Mouse (Mus musculus) stomach, embryonic 16.5 days (tissue): ENCODE results near the gene Cdk20. TPM values are rescaled to one million over a fixed set of nuclear protein-coding genes. Genes with fewer than 3 reads are reported as not detected.
"Not testable (repeated sequence)": the region's sequence is repeated elsewhere in the genome, so short reads cannot be mapped to it uniquely, and the experiment has no call there.

Experiments
- ATAC-seq: fragments of 200-750 bp; cut with Nextera tagmentation; 2 replicates; pipeline ENCODE4 v1.8.0; 2017; ENCODE audit warnings: moderate number of reproducible peaks, moderate TSS enrichment; ENCODE audit not compliant: insufficient read depth, low FRiP score
- H3K27ac ChIP-seq: fragments of 300-500 bp; sonication (generic); 2 replicates; pipeline ENCODE4 v1.5.1; 2014; ENCODE audit warnings: low read length
- H3K27me3 ChIP-seq: fragments of 300-500 bp; sonication (generic); 2 replicates; pipeline ENCODE4 v1.6.1; 2014; ENCODE audit warnings: low read length, control low read depth, mixed read lengths; ENCODE audit not compliant: control insufficient read depth, insufficient read depth
- H3K36me3 ChIP-seq: fragments of 300-500 bp; sonication (generic); 2 replicates; pipeline ENCODE4 v1.6.1; 2014; ENCODE audit warnings: low read length; ENCODE audit not compliant: control insufficient read depth, insufficient read depth
- H3K4me1 ChIP-seq: fragments of 300-500 bp; sonication (generic); 2 replicates; pipeline ENCODE4 v1.6.1; 2014; ENCODE audit warnings: low read length, control low read depth, mixed read lengths; ENCODE audit not compliant: control insufficient read depth, insufficient read depth
- H3K4me2 ChIP-seq: fragments of 300-500 bp; sonication (generic); 2 replicates; pipeline ENCODE4 v1.6.1; 2014; ENCODE audit warnings: low read depth, low read length, mixed read lengths
- H3K4me3 ChIP-seq: fragments of 300-500 bp; sonication (generic); replicated peaks from 2 replicates; pipeline ENCODE4 v1.5.1; 2014; ENCODE audit warnings: mild to moderate bottlenecking, low read length
- H3K9ac ChIP-seq: fragments of 300-500 bp; sonication (generic); 2 replicates; pipeline ENCODE4 v1.6.1; 2014; ENCODE audit warnings: low read length
- H3K9me3 ChIP-seq: fragments of 300-500 bp; sonication (generic); replicated peaks from 2 replicates; pipeline ENCODE4 v1.6.1; 2016; ENCODE audit warnings: low read length, control low read depth; ENCODE audit not compliant: control insufficient read depth
- WGBS: fragments of 180-500 bp; shearing (Covaris S2); extraction: QIAGEN DNeasy Blood & Tissue Kit; methylation state at CpG from one replicate; pipeline ENCODE4 v1.1.7; 2014; 5-methylcytosine and 5-hydroxymethylcytosine counted together
- polyA plus RNA-seq: library from polyadenylated mRNA; unstranded; fragments of >200 nt; fragmentation: Nextera tagmentation; extraction: Ambion mirVana; gene quantifications from 2 replicates; pipeline ENCODE4 v1.2.1, GENCODE M21; 2015

Gene Cdk20
- polyA plus RNA-seq, 1 experiment from 2014 or later = 10.1 TPM

- not testable (repeated sequence) for H3K4me3 ChIP-seq, H3K9ac ChIP-seq, H3K27me3 ChIP-seq, H3K9me3 ChIP-seq, H3K4me2 ChIP-seq, H3K4me1 ChIP-seq, H3K36me3 ChIP-seq, H3K27ac ChIP-seq
- ATAC-seq = peak; percentile 25; the same call in 1 of the 2 replicates
- 80% methylated on average over 19 of the region's 19 CpGs for WGBS
Observed at GRCm38 (mm10) chr13:64457225-64457978, 25.3 kb downstream of the Cdk20 start.

GRCm38 (mm10) chr13:64458181-64458580 lies 26.1 kb downstream of the Cdk20 start:
- H3K4me3 ChIP-seq = no peak overlapping the region
- no peak overlapping the region for H3K4me2 ChIP-seq
- H3K27me3 ChIP-seq = no peaks in the 10 kb centered on the region
- peaks cover 5% of the 10 kb centered on the region; the same call in 1 of the 2 replicates for H3K9me3 ChIP-seq
- H3K4me1 ChIP-seq = no peaks in the 10 kb centered on the region
- no peak overlapping the region for H3K27ac ChIP-seq
- WGBS = 86% methylated on average over 14 of the region's 14 CpGs
- H3K9ac ChIP-seq = no peak overlapping the region
- ATAC-seq = no peak
- no peaks in the 10 kb centered on the region for H3K36me3 ChIP-seq

GRCm38 (mm10) chr13:64462581-64462980 lies 30.5 kb downstream of the Cdk20 start:
- 77% methylated on average over 2 of the region's 2 CpGs for WGBS
- Histone ChIP-seq H3K9me3 (peaks cover 5% of the 10 kb centered on the region; the same call in 1 of the 2 replicates), H3K4me2 (no peak overlapping the region)

GRCm38 (mm10) chr13:64465166-64465565 lies 33.1 kb downstream of the Cdk20 start:
- Histone ChIP-seq H3K27me3 (no peaks in the 10 kb centered on the region), H3K9ac (no peak overlapping the region), H3K27ac (no peak overlapping the region), H3K4me1 (no peaks in the 10 kb centered on the region), H3K36me3 (no peaks in the 10 kb centered on the region), H3K9me3 (peaks cover 5% of the 10 kb centered on the region; the same call in 1 of the 2 replicates), H3K4me2 (no peak overlapping the region), H3K4me3 (no peak overlapping the region)
- no peak for ATAC-seq
- WGBS = 67% methylated on average over 9 of the region's 9 CpGs

More at GRCm38 (mm10) chr13:64462581-64462980, 30.5 kb downstream of the Cdk20 start:
- no peak for ATAC-seq
- H3K4me3 ChIP-seq = no peak overlapping the region
- H3K36me3 ChIP-seq = no peaks in the 10 kb centered on the region
- no peak overlapping the region for H3K27ac ChIP-seq
- H3K27me3 ChIP-seq = no peaks in the 10 kb centered on the region
- no peak overlapping the region for H3K9ac ChIP-seq
- no peaks in the 10 kb centered on the region for H3K4me1 ChIP-seq

GRCm38 (mm10) chr13:64467886-64468285 lies 35.8 kb downstream of the Cdk20 start:
- Histone ChIP-seq H3K36me3 (no peaks in the 10 kb centered on the region), H3K9ac (no peak overlapping the region), H3K4me3 (no peak overlapping the region), H3K9me3 (no peaks in the 10 kb centered on the region), H3K27me3 (no peaks in the 10 kb centered on the region), H3K4me2 (no peak overlapping the region), H3K27ac (no peak overlapping the region), H3K4me1 (no peaks in the 10 kb centered on the region)
- no peak for ATAC-seq
- WGBS = 60% methylated on average over 6 of the region's 6 CpGs

GRCm38 (mm10) chr13:64477968-64478367 lies 45.9 kb downstream of the Cdk20 start:
- Histone ChIP-seq H3K27me3 (no peaks in the 10 kb centered on the region), H3K9me3 (no peaks in the 10 kb centered on the region), H3K4me3 (no peak overlapping the region), H3K9ac (no peak overlapping the region), H3K4me2 (no peak overlapping the region), H3K4me1 (no peaks in the 10 kb centered on the region; the same call in 1 of the 2 replicates), H3K36me3 (no peaks in the 10 kb centered on the region), H3K27ac (no peak overlapping the region)
- WGBS = 52% methylated on average over 4 of the region's 4 CpGs
- ATAC-seq = no peak

- H3K27ac ChIP-seq = no peak overlapping the region
- ATAC-seq = no peak
- no peak overlapping the region for H3K4me2 ChIP-seq
- no peaks in the 10 kb centered on the region for H3K27me3 ChIP-seq
- WGBS = 33% methylated on average over 3 of the region's 3 CpGs
- H3K4me1 ChIP-seq = no peaks in the 10 kb centered on the region; the same call in 1 of the 2 replicates
- H3K9me3 ChIP-seq = no peaks in the 10 kb centered on the region
- H3K9ac ChIP-seq = no peak overlapping the region
- no peak overlapping the region for H3K4me3 ChIP-seq
- no peaks in the 10 kb centered on the region for H3K36me3 ChIP-seq
Observed at GRCm38 (mm10) chr13:64479960-64480359, 47.8 kb downstream of the Cdk20 start.

- 62% methylated on average over 6 of the region's 6 CpGs for WGBS
- ATAC-seq = no peak
- no peaks in the 10 kb centered on the region for H3K36me3 ChIP-seq
- H3K27me3 ChIP-seq = no peaks in the 10 kb centered on the region
- no peak overlapping the region for H3K4me2 ChIP-seq
- no peak overlapping the region for H3K27ac ChIP-seq
- H3K4me1 ChIP-seq = no peaks in the 10 kb centered on the region
- no peak overlapping the region for H3K9ac ChIP-seq
- H3K9me3 ChIP-seq = no peaks in the 10 kb centered on the region
- H3K4me3 ChIP-seq = no peak overlapping the region
Observed at GRCm38 (mm10) chr13:64489886-64490285, 57.8 kb downstream of the Cdk20 start.
